Mouse (Mus musculus): ENCODE measurements around the gene Olfr805.

Olfr805 gene

GRCm38 (mm10) chr10:129729275-129729674 is at the start of gene Olfr805:
TSS of gene Olfr805 (minus strand) at chr10:129729375.
- no peak for DNase-seq (ENCODE audit: low spot score)

GRCm38 (mm10) chr10:129778123-129778522 is 48.9 kb upstream of the Olfr805 start:
- no peak for DNase-seq (ENCODE audit: low spot score)

- no peak for DNase-seq (ENCODE audit: low spot score)
Measured at GRCm38 (mm10) chr10:129774338-129774737, 45.2 kb upstream of the Olfr805 start, which contains the start of gene Olfr809. TSS of gene Olfr809 (plus strand) at chr10:129774638.

- DNase-seq (ENCODE audit: low spot score): no peak
Measured at GRCm38 (mm10) chr10:129765182-129765581, 36.0 kb upstream of the Olfr805 start, which contains the start of gene Olfr808. TSS of gene Olfr808 (plus strand) at chr10:129765482.

- no peak for DNase-seq (ENCODE audit: low spot score)
Measured at GRCm38 (mm10) chr10:129757693-129758092, 28.5 kb upstream of the Olfr805 start, which contains the start of gene Olfr807. TSS of gene Olfr807 (minus strand) at chr10:129757793.

- DNase-seq (ENCODE audit: low spot score): no peak
Measured at GRCm38 (mm10) chr10:129741821-129742220, 12.6 kb upstream of the Olfr805 start, which contains the start of gene Olfr806. TSS of gene Olfr806 (minus strand) at chr10:129741921.

- DNase-seq (ENCODE audit: low spot score): no peak
Measured at GRCm38 (mm10) chr10:129702910-129703309, 26.3 kb downstream of the Olfr805 start, which contains the start of gene Olfr804. TSS of gene Olfr804 (plus strand) at chr10:129703210.

GRCm38 (mm10) chr10:129694186-129694585 is 35.0 kb downstream of the Olfr805 start, which contains the start of gene Olfr803:
TSS of gene Olfr803 (minus strand) at chr10:129694286.
- DNase-seq (ENCODE audit: low spot score): no peak

- no peak for DNase-seq (ENCODE audit: low spot score)
Measured at GRCm38 (mm10) chr10:129688069-129688468, 41.1 kb downstream of the Olfr805 start, which contains the start of gene Olfr802. TSS of gene Olfr802 (minus strand) at chr10:129688169.

GRCm38 (mm10) chr10:129673765-129674164 is 55.4 kb downstream of the Olfr805 start, which contains the start of gene Olfr801:
TSS of gene Olfr801 (minus strand) at chr10:129673865.
- DNase-seq (ENCODE audit: low spot score): no peak

Measured in adipocyte (in vitro differentiated cells).